Mouse (Mus musculus) ovary, postnatal 10 days (tissue): Measurements from ENCODE around the gene Il2rb.

Experiments used
- DNase-seq: peaks from one replicate; pipeline ENCODE4 v3.0.0; 2022; ENCODE audit warnings: low spot score

The Il2rb gene

DNA sequence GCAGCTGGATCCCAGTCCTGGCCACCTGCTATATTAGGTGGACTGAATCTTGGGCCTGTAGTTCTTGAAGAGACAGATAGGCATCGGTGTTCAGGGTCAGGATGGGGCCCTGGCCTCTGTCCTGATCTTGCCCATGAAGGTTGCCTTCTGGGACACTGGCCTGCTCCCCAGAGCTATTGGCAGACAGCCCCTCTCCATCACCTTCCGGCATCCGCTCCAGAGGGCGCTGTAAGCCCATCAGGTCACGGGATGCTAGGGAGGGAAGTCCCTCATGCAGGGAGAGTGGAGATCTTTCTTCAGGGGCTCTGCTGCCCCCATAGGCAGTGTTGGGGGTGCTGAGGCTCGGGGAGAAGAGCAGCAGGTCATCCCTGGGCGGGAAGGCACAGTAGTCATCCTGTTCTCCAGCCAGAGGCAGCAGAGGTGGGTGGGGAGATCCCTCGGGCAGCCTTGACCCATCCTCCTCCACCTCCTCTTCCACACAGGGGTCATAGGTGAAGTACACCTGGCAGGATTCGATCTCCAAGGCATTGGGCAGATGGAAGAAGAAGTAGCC, 13.5 kb downstream of the Il2rb start:
- DNase-seq, result no peak

DNA sequence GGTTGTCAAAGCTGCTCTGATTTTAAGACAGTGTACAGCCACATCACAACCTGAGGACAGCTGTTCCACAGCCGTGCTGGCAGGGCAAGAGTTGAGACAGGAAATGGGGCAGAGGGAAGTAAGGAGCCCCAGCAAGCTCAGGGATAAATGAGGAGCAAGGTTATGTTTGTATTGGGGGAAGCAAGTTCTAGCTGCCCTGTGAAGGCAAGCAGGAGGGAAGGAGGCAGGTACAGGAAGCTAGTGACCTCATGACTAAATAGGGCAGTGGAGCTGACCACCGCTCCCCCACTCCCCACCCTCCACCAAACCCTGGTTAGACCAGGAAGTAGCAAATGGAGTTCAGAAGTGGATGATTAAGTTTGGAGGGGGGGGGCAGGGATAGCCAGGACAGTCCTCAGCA, 14.1 kb downstream of the Il2rb start:
- no peak for DNase-seq

DNA sequence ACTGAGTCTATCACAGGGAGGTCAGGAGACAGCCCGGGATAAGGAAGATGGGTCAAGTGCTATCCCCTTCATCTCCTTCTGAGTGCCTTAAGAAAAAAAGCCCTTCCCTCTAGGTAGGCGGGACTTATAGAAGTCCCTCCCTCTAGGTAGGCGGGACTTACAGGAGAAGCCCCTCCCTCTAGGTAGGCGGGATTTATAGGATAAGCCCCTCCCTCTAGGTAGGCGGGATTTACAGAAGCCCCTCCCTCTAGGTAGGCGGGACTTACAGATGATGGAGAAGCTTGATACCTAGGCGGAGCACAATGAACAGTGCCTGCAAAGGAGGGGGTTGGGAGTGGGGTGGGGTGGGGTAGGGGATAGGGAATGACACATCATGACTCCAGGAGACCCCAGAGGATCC, 15.0 kb downstream of the Il2rb start:
- no peak for DNase-seq

DNA sequence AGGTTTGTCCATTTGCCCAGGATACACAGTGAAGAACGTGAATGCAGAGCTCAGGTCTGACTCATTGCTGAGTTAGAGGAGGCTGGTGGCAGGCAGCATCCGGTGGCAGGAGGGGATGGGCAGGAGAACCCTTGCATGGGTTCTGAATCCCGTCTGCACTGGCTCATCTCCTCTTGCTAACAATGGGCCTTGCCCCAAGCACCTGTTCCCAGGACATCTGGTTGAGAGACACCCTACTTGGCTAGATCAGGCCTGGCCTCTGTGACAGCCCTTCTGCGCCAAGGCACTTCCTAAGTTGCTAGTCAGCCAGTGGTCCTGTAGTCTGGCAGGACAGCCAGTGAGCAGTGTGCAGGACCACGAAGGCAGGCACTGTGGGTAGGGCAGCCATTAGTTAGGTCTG, 15.6 kb downstream of the Il2rb start:
- no peak for DNase-seq

DNA sequence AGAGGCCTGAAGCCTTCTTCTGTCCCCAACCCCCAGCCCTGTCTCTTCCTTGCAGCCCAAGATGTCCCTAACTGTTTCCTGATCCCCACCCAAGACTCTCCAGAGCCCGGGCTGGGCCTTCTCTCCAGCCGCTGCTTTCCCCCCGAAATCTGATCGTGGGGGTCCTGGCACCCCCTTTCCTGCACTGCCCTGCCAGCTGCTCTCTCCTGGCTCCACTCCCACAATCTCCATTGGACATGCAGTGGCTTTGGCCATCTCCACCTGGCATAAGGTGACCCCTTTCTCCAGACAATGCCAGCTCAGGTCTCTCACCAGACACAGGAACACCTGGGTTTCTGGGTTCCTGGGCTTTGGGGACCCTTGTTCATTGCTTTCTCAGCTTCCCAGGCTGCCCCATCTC, 17.0 kb downstream of the Il2rb start:
- no peak for DNase-seq

DNA sequence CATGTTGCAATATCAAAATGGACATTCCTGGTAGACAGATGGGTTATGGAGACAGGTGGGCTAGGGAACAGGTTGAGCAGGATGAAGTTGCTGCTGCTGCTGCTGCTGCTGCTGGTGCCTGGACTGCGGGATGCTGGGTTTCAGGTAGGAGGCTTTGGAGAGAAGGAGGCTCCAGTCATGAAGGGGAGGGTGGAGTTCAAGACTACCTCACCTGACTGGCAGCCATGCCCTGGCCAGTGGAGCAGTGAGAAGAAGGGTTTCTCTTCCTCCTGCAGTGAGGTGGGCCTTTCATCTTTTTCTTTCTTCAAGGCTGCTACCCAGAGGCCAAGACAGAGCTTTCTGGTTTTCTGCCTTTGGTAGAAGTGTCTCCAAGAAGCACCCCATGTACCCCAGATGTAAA, 18.2 kb downstream of the Il2rb start:
- no peak for DNase-seq

DNA sequence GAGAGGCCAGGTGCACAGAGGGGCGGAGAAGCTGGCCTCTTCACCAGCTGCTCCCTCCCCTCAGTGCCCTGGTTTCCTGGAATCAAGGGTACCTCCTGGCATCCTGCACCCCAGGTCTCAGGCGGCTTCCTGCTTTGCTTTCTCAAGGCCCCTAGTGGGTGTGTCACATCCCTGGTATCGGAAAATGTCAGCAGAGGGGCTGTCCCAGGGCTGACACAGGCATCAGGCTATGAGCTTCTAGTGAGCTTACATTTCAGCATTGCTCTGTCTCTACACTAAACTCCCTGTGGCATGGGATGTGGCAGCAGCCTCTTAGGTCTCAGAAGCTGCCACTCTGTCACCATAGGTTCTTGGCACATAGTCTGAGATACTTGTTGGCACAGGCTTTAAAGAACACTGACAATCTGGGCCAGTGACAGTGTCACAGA, 19.5 kb downstream of the Il2rb start:
- no peak for DNase-seq

DNA sequence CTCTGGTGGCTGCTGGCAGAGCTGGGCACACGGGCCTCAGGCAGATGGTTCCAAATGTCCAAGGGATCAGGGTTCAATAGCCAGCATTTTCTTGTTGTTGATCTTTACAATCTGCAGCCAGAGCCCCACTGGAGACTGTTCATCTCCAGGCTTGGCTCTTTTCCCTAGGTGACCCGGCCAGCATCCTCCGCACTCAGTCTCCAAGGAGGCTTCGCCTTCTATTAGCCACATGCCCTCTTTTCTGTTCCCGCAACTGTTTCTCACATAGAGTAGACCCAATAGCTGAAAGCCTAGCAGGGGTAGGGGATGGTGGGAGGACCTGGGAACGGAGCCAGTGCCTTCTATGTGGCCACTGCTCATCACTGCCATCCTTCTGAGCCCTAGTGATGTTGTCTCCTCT, 21.6 kb downstream of the Il2rb start:
- no peak for DNase-seq

DNA sequence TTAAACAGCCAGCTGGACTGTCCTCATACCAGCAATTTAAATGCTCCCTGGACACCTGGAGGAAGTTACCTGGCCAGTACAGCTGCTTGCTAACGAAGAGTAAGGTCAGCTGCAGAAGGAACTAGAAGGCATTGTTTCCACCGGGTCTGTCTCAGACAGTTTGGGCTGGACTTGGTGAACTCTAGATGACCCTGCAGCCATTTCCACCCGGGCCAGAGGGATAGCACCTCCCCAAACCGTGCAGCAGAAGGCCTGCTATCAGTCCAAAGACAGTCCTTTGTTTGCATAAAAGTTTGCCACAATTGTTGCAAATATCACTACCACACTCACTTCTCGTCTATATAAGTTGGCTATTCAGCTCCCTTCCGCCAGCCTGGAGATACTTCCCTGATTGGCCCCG, 23.2 kb downstream of the Il2rb start:
- DNase-seq, result no peak

DNA sequence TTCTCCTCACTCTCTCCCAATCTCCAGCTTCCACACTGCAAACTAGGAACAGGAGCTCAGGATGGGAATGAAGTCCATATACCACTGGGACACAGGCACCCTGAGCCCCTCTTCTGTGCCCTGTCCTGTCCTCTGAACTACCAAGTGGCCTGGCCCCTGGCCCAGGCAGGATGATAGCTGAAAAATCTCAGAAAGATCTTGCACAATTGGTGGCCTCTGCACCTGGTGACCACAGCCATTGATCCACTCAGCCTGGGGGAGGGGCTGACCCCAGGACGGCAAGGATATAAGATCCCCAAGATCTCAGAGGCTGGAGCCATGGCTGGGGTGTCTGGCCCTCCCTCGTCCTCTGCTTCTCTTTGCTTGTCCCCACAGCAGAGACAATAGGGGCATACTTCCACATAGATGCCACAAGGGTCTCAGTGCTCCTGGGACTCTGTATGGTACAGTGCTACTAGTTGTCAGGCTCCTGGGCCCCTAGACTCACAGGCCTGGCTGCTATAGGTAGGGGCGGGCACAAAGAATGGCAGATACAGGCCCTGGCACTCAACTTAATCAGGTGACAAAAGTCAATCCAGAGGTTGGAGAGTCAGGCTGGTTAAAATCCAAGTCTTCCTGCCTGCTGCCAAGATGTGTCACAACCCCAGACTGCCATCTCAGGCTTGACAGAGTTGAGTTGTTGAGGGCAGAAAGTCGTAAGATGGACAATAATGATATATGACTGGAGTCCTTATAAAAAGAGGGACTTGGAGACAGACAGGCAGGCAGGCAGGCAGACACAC, 24.4 kb downstream of the Il2rb start:
- DNase-seq, result no peak

DNA sequence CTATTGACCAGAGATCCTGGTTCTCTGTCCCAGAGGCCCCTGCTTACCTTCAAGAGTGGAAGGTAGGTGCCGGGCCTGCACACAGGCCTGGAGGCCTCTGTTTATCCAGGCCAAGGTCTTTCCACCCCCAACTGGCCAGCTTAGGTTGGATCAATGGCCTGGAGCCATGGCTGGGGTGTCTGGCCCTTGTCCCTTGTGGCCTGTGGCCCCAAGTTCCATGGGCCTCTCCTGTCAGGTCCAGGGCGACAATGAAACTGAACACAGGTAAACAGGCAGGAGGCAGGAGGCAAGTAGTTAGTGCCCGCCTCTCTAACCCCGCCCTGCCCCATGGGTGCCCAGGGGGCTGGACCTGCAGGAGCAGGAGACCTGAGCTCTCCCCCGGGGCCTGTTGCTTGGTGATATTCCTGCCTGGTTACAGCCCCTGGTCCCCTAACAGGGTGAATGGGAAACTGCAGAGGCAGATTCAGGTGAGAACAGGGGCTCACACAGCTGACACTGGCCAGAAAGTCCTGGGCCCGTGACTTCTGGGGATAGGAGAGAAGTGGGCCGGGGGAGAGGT, 26.6 kb downstream of the Il2rb start, which contains the start of gene Tmprss6:
TSS of gene Tmprss6 (minus strand) at position 256 of the 559 bp plus-strand sequence.
- no peak for DNase-seq

DNA sequence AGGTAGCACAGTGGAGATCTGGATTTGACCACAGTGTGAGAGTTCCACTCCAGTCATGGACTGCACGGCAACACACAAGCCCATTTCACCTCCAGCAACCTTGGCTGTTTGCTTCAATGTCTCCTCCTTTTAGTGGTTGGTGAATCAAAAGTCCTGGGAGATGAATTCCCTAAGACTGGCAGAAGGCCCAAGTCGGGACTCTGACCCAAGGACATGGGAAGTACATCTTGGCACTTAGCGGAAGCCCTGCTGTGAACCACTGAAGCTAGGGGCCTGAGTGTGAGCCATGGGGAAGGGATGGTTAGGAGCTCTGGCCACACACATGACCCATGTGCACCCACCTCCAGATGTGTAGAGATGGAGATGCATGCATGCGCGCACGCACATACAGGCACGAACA, 27.5 kb downstream of the Il2rb start:
- DNase-seq, result no peak

DNA sequence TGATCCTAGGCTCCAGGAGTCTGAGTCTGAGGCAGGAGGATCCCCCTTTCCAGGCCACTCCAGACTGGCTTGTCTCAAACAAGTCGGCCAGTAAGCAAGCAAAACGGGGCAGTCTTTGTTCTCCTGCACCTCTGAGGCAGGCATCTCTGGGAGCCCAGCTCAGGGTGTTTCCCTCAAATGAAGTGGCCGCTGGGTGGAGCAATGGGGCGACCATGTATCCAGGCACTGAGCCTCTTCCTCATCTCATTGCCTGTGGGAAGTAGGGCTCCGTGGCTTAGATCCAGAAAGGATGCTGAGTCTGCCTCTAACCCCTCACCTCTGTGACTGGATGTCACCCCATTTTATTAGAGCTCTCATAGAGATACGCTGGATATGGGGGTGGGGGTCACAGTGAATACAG, 28.3 kb downstream of the Il2rb start:
- no peak for DNase-seq

DNA sequence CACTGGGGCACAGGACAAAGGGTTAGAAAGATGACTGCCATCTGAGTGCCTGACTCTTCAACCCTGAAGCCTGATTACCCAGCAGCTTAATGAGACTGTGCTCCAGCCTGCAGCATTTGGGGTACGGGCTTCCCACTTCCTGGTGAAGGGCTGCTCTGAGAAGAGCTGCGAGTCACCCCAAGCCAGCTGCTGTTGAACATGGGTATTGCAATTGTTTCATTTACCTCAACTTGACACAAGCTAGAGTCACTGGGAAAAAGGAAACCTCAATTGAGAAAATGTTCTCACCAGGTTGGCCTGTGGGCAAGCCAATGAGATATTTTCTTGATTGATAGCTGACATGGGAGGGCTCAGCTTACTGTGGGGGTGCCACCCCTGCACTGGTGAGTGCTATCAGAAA, 32.1 kb downstream of the Il2rb start:
- no peak for DNase-seq

DNA sequence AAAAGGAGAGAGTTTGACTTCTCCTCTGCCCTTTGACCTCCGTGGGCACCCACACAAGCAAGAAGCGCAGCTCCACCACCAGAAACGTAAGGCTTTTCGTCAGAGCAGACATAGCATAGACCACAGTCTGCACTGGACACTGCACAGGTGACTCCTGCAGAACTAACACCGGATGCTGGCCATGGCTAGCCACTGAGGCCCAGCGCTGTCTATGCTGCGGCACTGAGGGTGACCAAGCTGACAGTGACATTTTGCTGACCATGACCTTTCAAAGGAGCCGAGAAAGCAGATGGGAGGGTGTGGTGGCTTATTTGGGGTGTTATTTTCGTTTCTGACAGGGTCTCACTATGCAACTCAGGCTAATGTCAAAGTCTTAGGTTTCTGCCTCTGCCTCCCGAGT, 37.9 kb downstream of the Il2rb start:
- no peak for DNase-seq

DNA sequence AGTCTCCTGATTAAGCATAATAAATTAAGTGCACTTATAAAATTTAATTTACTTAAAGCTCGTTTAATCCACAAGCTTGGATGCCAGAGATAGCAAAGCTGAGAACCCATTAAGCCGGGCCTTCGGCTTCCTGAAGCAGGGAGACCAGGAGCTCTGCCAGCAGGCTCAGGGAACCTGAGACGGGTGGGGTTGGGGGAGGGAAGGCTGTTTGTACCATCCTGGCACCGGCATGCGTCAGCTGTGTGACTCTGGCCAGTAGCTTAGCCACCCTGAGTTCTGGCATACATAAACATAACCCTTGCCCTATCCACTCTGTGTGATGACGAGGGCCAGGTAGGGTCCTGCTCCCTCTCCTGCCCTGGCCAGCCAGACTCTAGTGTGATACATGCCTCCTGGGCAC, 39.0 kb downstream of the Il2rb start:
- DNase-seq, result no peak

DNA sequence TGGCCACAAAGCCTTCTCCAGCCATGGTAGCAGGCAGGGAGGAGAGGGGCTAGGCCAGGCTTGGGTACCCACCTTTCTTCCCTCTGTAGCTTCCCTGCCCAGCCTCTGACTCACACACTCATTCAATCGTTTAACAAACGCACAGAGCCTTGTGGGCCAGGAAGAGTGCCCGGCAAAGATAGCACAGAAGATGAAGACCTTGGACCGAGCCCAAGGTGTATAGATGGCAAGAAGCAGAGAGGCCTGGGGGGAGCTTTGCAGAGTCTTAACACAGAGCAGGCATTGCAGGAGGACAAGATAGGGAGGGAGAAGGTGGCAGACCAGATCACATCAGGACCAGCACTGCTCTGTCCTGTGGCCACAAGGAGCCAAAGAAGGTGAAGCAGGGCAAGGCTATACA, 39.9 kb downstream of the Il2rb start:
- no peak for DNase-seq

DNA sequence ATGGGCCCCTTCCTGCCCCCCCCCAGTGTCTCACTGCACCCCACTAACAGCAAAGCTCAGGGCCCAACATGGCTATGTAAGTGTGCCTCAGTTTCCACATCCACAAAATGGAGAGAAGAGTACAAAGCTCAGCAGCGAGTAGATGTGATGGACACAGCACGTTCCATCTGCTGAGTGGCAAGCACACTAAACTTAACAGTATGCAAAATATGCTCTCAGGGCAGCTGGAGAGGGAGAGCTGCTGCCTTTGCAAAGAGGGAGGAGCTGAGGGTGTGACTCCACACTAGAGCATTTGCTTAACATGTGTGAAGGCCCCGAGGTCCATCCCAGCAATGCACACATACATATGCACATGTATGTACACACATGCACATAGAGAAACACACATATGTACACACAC, 42.1 kb downstream of the Il2rb start:
- DNase-seq, result no peak

DNA sequence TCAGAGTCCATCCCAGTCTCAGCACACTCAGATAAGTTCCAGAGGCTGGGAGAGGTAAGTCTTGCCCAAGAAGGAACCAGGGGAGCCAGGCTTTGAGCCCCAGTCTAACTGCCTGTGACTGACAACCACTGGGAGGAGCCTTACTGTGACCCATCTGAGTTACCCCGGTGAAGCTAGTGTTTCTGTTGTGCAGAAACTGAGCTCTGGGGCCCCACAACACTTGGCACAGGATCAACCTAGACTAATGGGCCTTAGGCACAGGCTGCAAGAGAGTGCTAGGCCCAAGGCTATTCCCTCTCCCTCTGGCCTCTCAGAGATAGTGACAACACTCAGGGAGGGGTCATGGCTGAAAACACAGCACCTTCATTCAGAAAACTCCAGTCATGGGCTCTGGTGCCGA, 43.9 kb downstream of the Il2rb start:
- DNase-seq, result no peak

DNA sequence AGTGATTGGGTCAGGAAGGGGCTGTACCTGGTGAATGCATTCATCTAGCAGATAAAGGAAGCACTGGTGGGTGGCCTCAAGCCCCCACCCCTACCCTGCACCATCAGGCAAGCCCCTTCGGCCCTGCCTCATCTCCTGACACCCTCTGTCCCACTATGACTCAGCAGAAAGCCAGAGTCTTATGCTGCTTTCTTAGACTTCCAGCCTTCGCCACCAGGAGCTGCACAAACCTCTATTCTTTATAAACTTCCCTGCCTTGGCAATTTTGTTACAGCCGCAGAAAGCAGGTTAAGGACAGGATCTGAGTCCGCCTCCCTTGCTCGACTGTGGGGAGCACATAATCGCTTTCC, 44.7 kb downstream of the Il2rb start:
- no peak for DNase-seq

DNA sequence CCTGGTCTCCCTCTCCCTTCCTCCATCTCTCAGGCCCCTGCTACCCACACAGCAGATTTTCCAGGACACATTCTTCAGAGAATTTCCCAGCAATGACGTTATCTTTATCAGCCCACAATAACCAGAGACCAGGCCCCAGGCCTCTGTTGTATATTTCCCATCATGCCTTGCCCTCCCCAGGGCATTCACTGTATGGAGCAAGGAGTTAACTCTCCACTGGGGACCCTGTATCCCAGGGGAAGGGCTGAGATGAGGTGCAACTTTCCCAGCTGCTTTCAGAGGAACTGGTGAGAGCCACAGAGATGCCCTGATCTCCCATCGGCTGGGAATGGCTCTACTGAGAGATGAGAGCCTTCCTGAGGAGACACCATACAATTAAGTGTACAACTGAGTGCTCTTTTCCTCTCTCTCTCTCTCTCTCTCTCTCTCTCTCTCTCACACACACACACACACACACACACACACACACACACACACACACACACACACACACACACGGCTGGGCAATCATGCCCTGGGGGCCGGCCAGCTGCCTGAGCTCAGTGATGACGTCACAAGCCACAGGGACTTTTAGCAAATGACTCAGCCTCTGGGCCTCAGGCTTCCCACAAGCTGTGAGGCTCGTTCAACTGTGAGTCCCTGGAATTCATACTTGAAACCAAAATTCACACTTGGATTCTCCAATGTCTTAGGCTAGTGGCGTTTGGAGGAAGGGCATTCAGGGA, 45.2 kb downstream of the Il2rb start:
- DNase-seq, result no peak

DNA sequence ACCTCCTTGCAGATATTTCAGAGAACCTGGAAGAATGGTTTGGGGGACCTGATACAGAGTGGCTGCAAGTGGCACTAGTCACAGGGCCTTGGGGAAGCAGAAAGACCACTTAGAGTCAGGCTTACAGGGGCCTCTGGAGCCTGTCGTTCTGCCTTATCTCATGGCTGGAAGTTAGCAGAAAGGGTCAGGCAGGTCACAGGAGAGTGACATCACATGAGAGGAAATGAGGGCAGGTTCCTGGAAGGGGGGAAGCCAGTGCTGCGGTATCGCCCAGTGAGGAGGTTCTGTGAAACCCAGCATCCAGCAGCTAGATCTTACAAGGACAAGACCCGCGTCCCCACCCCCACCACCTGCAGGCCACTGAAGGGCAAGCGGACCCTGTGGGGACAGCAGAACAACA, 45.9 kb downstream of the Il2rb start:
- no peak for DNase-seq
